Comparison of ENCODE assay signal across 7 mouse cellular contexts in genomic region chr1:188947794-188948193, GRCm38 (mm10). TPM values are rescaled to one million over a fixed set of nuclear protein-coding genes. Genes with fewer than 3 reads are reported as not detected.
A peak's percentile ranks its signal among the peaks of the same experiment; 100 is the strongest.
DNase-seq lines count a peak whose midpoint lies in the region; ATAC-seq and TF ChIP-seq lines count a peak whose summit lies in the region.

No protein-coding gene starts in this region.

- no peaks in the 10 kb centered on the region for H3K27me3 ChIP-seq in kidney, embryonic 14.5 days (ENCODE audit: control insufficient read depth, insufficient read depth, low read length)
- peaks cover 17% of the 10 kb centered on the region for H3K27me3 ChIP-seq in Patski
- no peaks in the 10 kb centered on the region for H3K27me3 ChIP-seq in liver, postnatal 0 days (ENCODE audit: insufficient read depth, low read length)
- H3K27me3 ChIP-seq in heart, embryonic 11.5 days (ENCODE audit: control insufficient read depth, insufficient read depth, low read length), result no peaks in the 10 kb centered on the region

- WGBS in kidney, embryonic 14.5 days, result 66% methylated on average over 5 of the region's 5 CpGs
- 52% methylated on average over 5 of the region's 5 CpGs for WGBS in liver, postnatal 0 days (ENCODE audit: insufficient replicate concordance)
- WGBS in heart, embryonic 11.5 days (ENCODE audit: insufficient replicate concordance), result 63% methylated on average over 5 of the region's 5 CpGs

- no peaks in the 10 kb centered on the region for H3K4me1 ChIP-seq in kidney, embryonic 14.5 days (ENCODE audit: control insufficient read depth, insufficient read depth, low read length)
- H3K4me1 ChIP-seq in liver, postnatal 0 days (ENCODE audit: insufficient read depth), result no peaks in the 10 kb centered on the region
- no peaks in the 10 kb centered on the region for H3K4me1 ChIP-seq in heart, embryonic 11.5 days (ENCODE audit: control insufficient read depth, insufficient read depth, low read length)

- H3K4me2 ChIP-seq in kidney, embryonic 14.5 days (replicated peaks; ENCODE audit: low read depth, low read length), result no peak overlapping the region
- no peak overlapping the region for H3K4me2 ChIP-seq in liver, postnatal 0 days (ENCODE audit: low read depth, low read length)
- no peak overlapping the region for H3K4me2 ChIP-seq in heart, embryonic 11.5 days

- H3K9me3 ChIP-seq in kidney, embryonic 14.5 days (ENCODE audit: control insufficient read depth, low read length), result no peaks in the 10 kb centered on the region
- H3K9me3 ChIP-seq in liver, postnatal 0 days (ENCODE audit: low read length), result no peaks in the 10 kb centered on the region
- no peaks in the 10 kb centered on the region for H3K9me3 ChIP-seq in heart, embryonic 11.5 days (replicated peaks; ENCODE audit: control insufficient read depth, low read length)

- ATAC-seq in kidney, embryonic 14.5 days (ENCODE audit: low FRiP score, low TSS enrichment), result no peak
- no peak for ATAC-seq in Patski
- no peak for ATAC-seq in liver, postnatal 0 days
- no peak for ATAC-seq in erythroblast, adult 5-6 weeks (replicated peaks; ENCODE audit: low FRiP score, poor library complexity, severe bottlenecking)
- ATAC-seq in heart, embryonic 11.5 days (replicated peaks; ENCODE audit: insufficient number of reproducible peaks, low FRiP score, low TSS enrichment), result no peak

- DNase-seq in kidney, adult 9 months, result peak; percentile 25
- peak; percentile 5 to 9 for DNase-seq in B cell, adult 2 months
- no peak for DNase-seq in Patski (ENCODE audit: low read depth, low spot score)
- peak; percentile 52 for DNase-seq in liver, postnatal 0 days

- H3K27ac ChIP-seq in kidney, embryonic 14.5 days (ENCODE audit: low read depth, low read length), result no peak overlapping the region
- H3K27ac ChIP-seq in liver, postnatal 0 days (ENCODE audit: low read depth), result no peak overlapping the region
- no peak overlapping the region for H3K27ac ChIP-seq in heart, embryonic 11.5 days (ENCODE audit: low read depth, low read length)

- in situ Hi-C loops in Patski (cut with MboI; ENCODE audit: low pct_unique_long_range_greater_than_20kb), result no loop called here

- POLR2A ChIA-PET in Patski (lab: Charles Lee), result no interaction called here

- TF ChIP-seq EP300 in liver, postnatal 0 days (IDR thresholded peaks at IDR 0.05; ENCODE audit: low read depth), result no peak

- CTCF ChIA-PET in Patski (lab: Charles Lee), result no interaction called here

- no peak overlapping the region for H3K4me3 ChIP-seq in kidney, embryonic 14.5 days (ENCODE audit: low read length)
- no peak overlapping the region for H3K4me3 ChIP-seq in liver, postnatal 0 days (ENCODE audit: low read depth, low read length)
- no peak overlapping the region for H3K4me3 ChIP-seq in heart, embryonic 11.5 days (ENCODE audit: low read depth, low read length)

- peak; percentile 48 for TF ChIP-seq CTCF in Patski (IDR thresholded peaks at IDR 0.05)
- TF ChIP-seq CTCF in liver, postnatal 0 days (IDR thresholded peaks at IDR 0.05; ENCODE audit: low read depth), result peak; percentile 56

- H3K36me3 ChIP-seq in kidney, embryonic 14.5 days (ENCODE audit: control insufficient read depth, insufficient read depth, low read length), result no peaks in the 10 kb centered on the region
- no peaks in the 10 kb centered on the region for H3K36me3 ChIP-seq in liver, postnatal 0 days (replicated peaks; ENCODE audit: insufficient read depth, low read length)
- no peaks in the 10 kb centered on the region for H3K36me3 ChIP-seq in heart, embryonic 11.5 days (ENCODE audit: control insufficient read depth, insufficient read depth, low read length)

- no peak overlapping the region for H3K9ac ChIP-seq in kidney, embryonic 14.5 days (ENCODE audit: low read depth, low read length)
- H3K9ac ChIP-seq in liver, postnatal 0 days (replicated peaks), result no peak overlapping the region
- no peak overlapping the region for H3K9ac ChIP-seq in heart, embryonic 11.5 days (ENCODE audit: low read depth, low read length)

RNA-seq across cellular contexts. Expression of gene Kctd3, which starts 59.8 kb away (rescaled TPM):
- polyA plus RNA-seq in kidney, embryonic 14.5 days (2014; fragmentation: Nextera tagmentation; extraction: Ambion mirVana), result 20.0 and 35.6 TPM in 2 replicates
- polyA plus RNA-seq in Patski (2021), result 34.8 TPM
- polyA plus RNA-seq in liver, postnatal 0 days (2015; fragmentation: Nextera tagmentation; extraction: Ambion mirVana), result 6.0 TPM in 2 replicates
- 2.3 and 3.8 TPM in 2 replicates for total RNA-seq in erythroblast, adult 5-6 weeks (2015; ENCODE audit: low replicate concordance)
- total RNA-seq in erythroblast, adult 5-6 weeks (2017; ENCODE audit: low replicate concordance), result 4.6 and 8.1 TPM in 2 replicates
- 22.6 and 26.5 TPM in 2 replicates for polyA plus RNA-seq in heart, embryonic 11.5 days (2014; fragmentation: Nextera tagmentation; extraction: Ambion mirVana)
